Mouse (Mus musculus): Measurements from ENCODE around the gene Cyp2a12. TPM values are rescaled to one million over a fixed set of nuclear protein-coding genes. Genes with fewer than 3 reads are reported as not detected.

The Cyp2a12 gene
- polyA plus RNA-seq, 1 experiment from 2014 or later = not detected

DNA sequence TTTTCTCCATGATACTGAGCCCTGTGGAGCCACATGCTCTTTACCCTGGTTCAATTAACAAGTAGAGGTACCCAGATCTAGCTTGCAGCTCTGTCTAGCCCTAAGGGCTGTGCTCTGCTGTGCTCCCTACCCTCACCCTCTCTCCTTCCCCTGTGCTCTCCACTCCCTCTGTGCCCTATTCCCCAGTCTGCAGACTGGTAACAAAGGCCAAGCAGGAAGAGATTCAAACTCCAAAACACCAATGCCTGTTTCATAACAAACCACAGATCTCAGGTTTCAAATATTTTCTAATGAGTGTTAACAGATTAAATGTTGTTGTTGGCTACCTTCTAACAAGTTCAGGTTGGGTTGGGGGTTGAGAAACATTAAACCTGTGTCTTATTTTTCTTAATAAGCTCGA lies 49.8 kb downstream of the Cyp2a12 start:
- Histone ChIP-seq H3K4me2 (replicated peaks; ENCODE audit: low read depth, low read length) (no peak overlapping the region), H3K27ac (ENCODE audit: low read length) (no peak overlapping the region), H3K9me3 (ENCODE audit: low read length) (no peaks in the 10 kb centered on the region), H3K27me3 (replicated peaks; ENCODE audit: insufficient read depth, low read length) (no peaks in the 10 kb centered on the region), H3K4me1 (ENCODE audit: insufficient read depth, low read depth, low read length) (no peaks in the 10 kb centered on the region), H3K36me3 (ENCODE audit: insufficient read depth, low read length) (no peaks in the 10 kb centered on the region), H3K4me3 (ENCODE audit: low read depth, low read length) (no peak overlapping the region), H3K9ac (replicated peaks; ENCODE audit: low read depth) (no peak overlapping the region)
- TF ChIP-seq EP300 (IDR thresholded peaks at IDR 0.05) = no peak
- no peak for TF ChIP-seq CTCF (IDR thresholded peaks at IDR 0.05)
- ATAC-seq (no peak), DNase-seq (ENCODE audit: low spot score) (peak; percentile 6)
- WGBS = 59% methylated on average over 1 of the region's 1 CpGs

DNA sequence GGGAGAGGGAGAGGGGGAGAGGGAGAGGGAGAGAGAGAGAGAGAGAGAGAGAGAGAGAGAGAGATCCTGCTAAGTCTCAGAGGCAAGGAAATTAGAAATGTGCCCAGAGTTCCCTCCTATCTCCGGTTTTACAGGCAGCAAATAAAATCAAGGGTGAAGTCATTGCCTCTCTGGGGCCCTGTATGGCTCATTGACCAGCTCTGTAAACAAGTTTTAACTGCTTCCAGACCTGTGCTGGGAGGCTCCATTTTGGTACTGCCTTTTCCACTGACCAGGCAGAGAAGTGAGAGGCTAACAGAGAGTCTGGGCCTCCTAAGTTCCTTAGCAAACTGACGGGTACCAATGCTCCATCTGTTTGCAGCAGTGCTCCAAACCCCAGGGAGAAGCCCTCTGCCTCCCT lies 52.7 kb downstream of the Cyp2a12 start:
- Histone ChIP-seq H3K36me3 (ENCODE audit: insufficient read depth, low read length) (no peaks in the 10 kb centered on the region), H3K9me3 (ENCODE audit: low read length) (no peaks in the 10 kb centered on the region), H3K4me1 (ENCODE audit: insufficient read depth, low read depth, low read length) (no peaks in the 10 kb centered on the region), H3K4me3 (ENCODE audit: low read depth, low read length) (no peak overlapping the region), H3K27ac (ENCODE audit: low read length) (no peak overlapping the region), H3K9ac (replicated peaks; ENCODE audit: low read depth) (no peak overlapping the region), H3K4me2 (replicated peaks; ENCODE audit: low read depth, low read length) (no peak overlapping the region), H3K27me3 (replicated peaks; ENCODE audit: insufficient read depth, low read length) (no peaks in the 10 kb centered on the region)
- no peak for TF ChIP-seq EP300 (IDR thresholded peaks at IDR 0.05)
- TF ChIP-seq CTCF (IDR thresholded peaks at IDR 0.05) = no peak
- DNase-seq (ENCODE audit: low spot score) (no peak), ATAC-seq (no peak)
- WGBS = 54% methylated on average over 2 of the region's 2 CpGs

Other genes starting within 250 kb of the Cyp2a12 start
- 0.08 and 0.10 TPM in 2 replicates for gene Cyp2g1, start 220.2 kb upstream of the Cyp2a12 start, polyA plus RNA-seq (2015; fragmentation: Nextera tagmentation; extraction: Ambion mirVana)
- gene Cyp2a5, start 193.8 kb upstream of the Cyp2a12 start, polyA plus RNA-seq (2015; fragmentation: Nextera tagmentation; extraction: Ambion mirVana) = 1.0 and 1.2 TPM in 2 replicates
- gene Cyp2a22, start 89.7 kb upstream of the Cyp2a12 start, polyA plus RNA-seq (2015; fragmentation: Nextera tagmentation; extraction: Ambion mirVana) = not detected in 2 replicates
- 585 and 665 TPM in 2 replicates for gene Cyp2f2, start 90.8 kb downstream of the Cyp2a12 start, polyA plus RNA-seq (2015; fragmentation: Nextera tagmentation; extraction: Ambion mirVana)
- gene Cyp2t4, start 124.6 kb downstream of the Cyp2a12 start, polyA plus RNA-seq (2015; fragmentation: Nextera tagmentation; extraction: Ambion mirVana) = 0.14 TPM in 1 of 2 replicates, not detected in the other
- 68.0 and 75.1 TPM in 2 replicates for gene Egln2, start 137.7 kb downstream of the Cyp2a12 start, polyA plus RNA-seq (2015; fragmentation: Nextera tagmentation; extraction: Ambion mirVana)
- gene Rab4b, start 149.8 kb downstream of the Cyp2a12 start, polyA plus RNA-seq (2015; fragmentation: Nextera tagmentation; extraction: Ambion mirVana) = 79.6 and 82.3 TPM in 2 replicates
- gene Gm21983, start 152.0 kb downstream of the Cyp2a12 start, polyA plus RNA-seq (2015; fragmentation: Nextera tagmentation; extraction: Ambion mirVana) = 0.35 TPM in 1 of 2 replicates, not detected in the other
- 24.9 and 31.5 TPM in 2 replicates for gene Mia, start 152.1 kb downstream of the Cyp2a12 start, polyA plus RNA-seq (2015; fragmentation: Nextera tagmentation; extraction: Ambion mirVana)
- 2.5 TPM in 2 replicates for gene BC024978, start 166.7 kb downstream of the Cyp2a12 start, polyA plus RNA-seq (2015; fragmentation: Nextera tagmentation; extraction: Ambion mirVana)
- gene Snrpa, start 167.2 kb downstream of the Cyp2a12 start, polyA plus RNA-seq (2015; fragmentation: Nextera tagmentation; extraction: Ambion mirVana) = 69.7 and 75.8 TPM in 2 replicates
- gene Itpkc, start 199.6 kb downstream of the Cyp2a12 start, polyA plus RNA-seq (2015; fragmentation: Nextera tagmentation; extraction: Ambion mirVana) = 2.9 and 4.1 TPM in 2 replicates
- 21.3 and 23.6 TPM in 2 replicates for gene Coq8b, start 203.9 kb downstream of the Cyp2a12 start, polyA plus RNA-seq (2015; fragmentation: Nextera tagmentation; extraction: Ambion mirVana)
- 11.6 and 11.7 TPM in 2 replicates for gene Numbl, start 229.4 kb downstream of the Cyp2a12 start, polyA plus RNA-seq (2015; fragmentation: Nextera tagmentation; extraction: Ambion mirVana)